Mouse (Mus musculus): ENCODE measurements around the gene Cbs. TPM values are rescaled to one million over a fixed set of nuclear protein-coding genes. Genes with fewer than 3 reads are reported as not detected.

Gene Cbs
- polyA plus RNA-seq, 1 experiment from 2014 or later: 2.6 TPM

Small RNA genes lying within 50 kb of the gene (microRNA-seq; reads per million reads assigned to microRNA genes)
- not detected for gene Gm24970

Other genes with a start within 250 kb of the Cbs start
- gene Wdr4, start 117.3 kb downstream of the Cbs start, polyA plus RNA-seq (2016; fragmentation: Nextera tagmentation; extraction: Ambion mirVana): 43.2 and 45.6 TPM in 2 replicates
- gene Ndufv3, start 117.1 kb downstream of the Cbs start, polyA plus RNA-seq (2016; fragmentation: Nextera tagmentation; extraction: Ambion mirVana): 248 TPM in 2 replicates
- 30.6 and 31.3 TPM in 2 replicates for gene Pknox1, start 72.5 kb downstream of the Cbs start, polyA plus RNA-seq (2016; fragmentation: Nextera tagmentation; extraction: Ambion mirVana)
- gene U2af1, start 21.7 kb upstream of the Cbs start, polyA plus RNA-seq (2016; fragmentation: Nextera tagmentation; extraction: Ambion mirVana): 379 and 385 TPM in 2 replicates
- not detected in 2 replicates for gene Cryaa, start 40.6 kb upstream of the Cbs start, polyA plus RNA-seq (2016; fragmentation: Nextera tagmentation; extraction: Ambion mirVana)
- gene Sik1, start 218.6 kb upstream of the Cbs start, polyA plus RNA-seq (2016; fragmentation: Nextera tagmentation; extraction: Ambion mirVana): 15.2 and 16.7 TPM in 2 replicates